Mouse (Mus musculus): ENCODE measurements around the gene Zbtb48.
A peak's percentile ranks its signal among the peaks of the same experiment; 100 is the strongest.

- peak; percentile 21; the same call in 1 of the 2 replicates for TF ChIP-seq POLR2A (IDR thresholded peaks at IDR 0.05; ENCODE audit: low read depth, low read length)
- no peak for TF ChIP-seq CTCF (IDR thresholded peaks at IDR 0.05; ENCODE audit: extremely low read depth, insufficient read length, insufficient replicate concordance, low read depth, low read length)
These were observed 19.9 kb downstream of the Zbtb48 start for GRCm38 (mm10) chr4:152007481-152008147.

Data from small intestine, adult 2 months (tissue).